Mouse (Mus musculus) induced T-regulatory cell, adult 2 months (primary cell): ENCODE measurements at regions not wholly inside any gene's neighbourhood (a gene's known extent, or its start where the extent isn't known, plus 50 kb on each side); places are given as distances from the start of the nearest gene placed in this dataset.
"Not testable (repeated sequence)": the region's sequence is repeated elsewhere in the genome, so short reads cannot be mapped to it uniquely, and the experiment has no call there.

ENCODE experiments used
- DNase-seq: peaks from one replicate; pipeline ENCODE4 v3.0.0-alpha.2; 2012; ENCODE audit warnings: low read depth

- no peak for DNase-seq
These were observed 305.0 kb upstream of the Rnf219 start for GRCm38 (mm10) chr14:104827404-104827803.

- DNase-seq: peak; percentile 1
These were observed 302.5 kb upstream of the Rnf219 start for GRCm38 (mm10) chr14:104824926-104825325.

GRCm38 (mm10) chr14:104824224-104824623 lies 301.8 kb upstream of the Rnf219 start:
- DNase-seq: no peak

- DNase-seq: no peak
These were observed 299.6 kb upstream of the Rnf219 start for GRCm38 (mm10) chr14:104821903-104822573.

GRCm38 (mm10) chr14:104819106-104819505 lies 296.7 kb upstream of the Rnf219 start:
- no peak for DNase-seq

GRCm38 (mm10) chr14:104813977-104814584 lies 291.6 kb upstream of the Rnf219 start:
- peak; percentile 70 for DNase-seq

GRCm38 (mm10) chr14:104812006-104812405 lies 289.6 kb upstream of the Rnf219 start:
- DNase-seq: no peak

- DNase-seq: no peak
These were observed 282.9 kb upstream of the Rnf219 start for GRCm38 (mm10) chr14:104805332-104805731.

GRCm38 (mm10) chr14:104796348-104796965 lies 274.0 kb upstream of the Rnf219 start:
- DNase-seq: no peak

- DNase-seq: no peak
These were observed 266.9 kb upstream of the Rnf219 start for GRCm38 (mm10) chr14:104789346-104789745.

GRCm38 (mm10) chr14:104785066-104785465 lies 262.6 kb upstream of the Rnf219 start:
- no peak for DNase-seq

GRCm38 (mm10) chr14:104769938-104770337 lies 247.5 kb upstream of the Rnf219 start:
- DNase-seq: no peak

- DNase-seq: no peak
These were observed 211.8 kb upstream of the Rnf219 start for GRCm38 (mm10) chr14:104734213-104734612.

GRCm38 (mm10) chr14:104732036-104732435 lies 209.6 kb upstream of the Rnf219 start:
- no peak for DNase-seq

GRCm38 (mm10) chr14:104731319-104731995 lies 209.0 kb upstream of the Rnf219 start:
- DNase-seq: no peak

- not testable (repeated sequence) for DNase-seq
These were observed 193.2 kb upstream of the Rnf219 start for GRCm38 (mm10) chr14:104715651-104716050.

GRCm38 (mm10) chr14:104702283-104702893 lies 179.9 kb upstream of the Rnf219 start:
- DNase-seq: no peak

GRCm38 (mm10) chr14:104698962-104699361 lies 176.5 kb upstream of the Rnf219 start:
- DNase-seq: no peak

- no peak for DNase-seq
These were observed 172.7 kb upstream of the Rnf219 start for GRCm38 (mm10) chr14:104695101-104695500.

- no peak for DNase-seq
These were observed 171.8 kb upstream of the Rnf219 start for GRCm38 (mm10) chr14:104694174-104694803.

GRCm38 (mm10) chr14:104692616-104693015 lies 170.2 kb upstream of the Rnf219 start:
- DNase-seq: no peak

GRCm38 (mm10) chr14:104688440-104688839 lies 166.0 kb upstream of the Rnf219 start:
- DNase-seq: no peak
